Mouse (Mus musculus) layer of hippocampus, postnatal 14 days (tissue): ENCODE data around the gene Sgta. TPM values are rescaled to one million over a fixed set of nuclear protein-coding genes. Genes with fewer than 3 reads are reported as not detected.

Experiments used
- DNase-seq, 2 experiments: peaks; one replicate each; pipeline ENCODE4 v3.0.0; 2021 to 2022; ENCODE audit warnings: low spot score in 2 of 2, mixed read lengths in 1 of 2
- total RNA-seq, 2 experiments: library from RNA; stranded (reverse); gene quantifications; 2 replicates each; pipeline ENCODE4 v1.2.3; 2021

Gene Sgta
- total RNA-seq, 2 experiments from 2014 or later = 169 to 174 TPM

- DNase-seq = no peak
Measured at GRCm38 (mm10) chr10:81021547-81022110, 38.4 kb downstream of the Sgta start.

DNA sequence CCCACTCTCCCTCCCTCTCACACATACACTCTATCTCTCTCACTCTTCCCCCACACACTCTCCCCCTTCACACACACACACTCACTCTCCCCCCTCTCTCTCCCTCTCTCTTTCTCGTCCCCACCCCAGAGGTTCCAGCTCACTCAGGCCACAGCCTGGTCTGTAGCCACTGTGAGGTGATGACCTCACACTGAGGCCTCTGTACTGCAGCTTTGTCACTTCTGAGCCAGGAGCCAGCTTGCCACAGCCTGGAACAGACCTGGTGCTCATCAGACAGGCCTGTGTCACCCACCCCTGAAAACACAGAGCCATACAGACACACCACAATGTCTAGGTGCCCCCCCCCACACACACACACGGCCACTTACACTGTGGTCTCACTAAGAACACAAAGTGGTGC is 39.8 kb downstream of the Sgta start:
- DNase-seq = no peak

GRCm38 (mm10) chr10:81019687-81020086 is 40.3 kb downstream of the Sgta start:
- no peak for DNase-seq

DNA sequence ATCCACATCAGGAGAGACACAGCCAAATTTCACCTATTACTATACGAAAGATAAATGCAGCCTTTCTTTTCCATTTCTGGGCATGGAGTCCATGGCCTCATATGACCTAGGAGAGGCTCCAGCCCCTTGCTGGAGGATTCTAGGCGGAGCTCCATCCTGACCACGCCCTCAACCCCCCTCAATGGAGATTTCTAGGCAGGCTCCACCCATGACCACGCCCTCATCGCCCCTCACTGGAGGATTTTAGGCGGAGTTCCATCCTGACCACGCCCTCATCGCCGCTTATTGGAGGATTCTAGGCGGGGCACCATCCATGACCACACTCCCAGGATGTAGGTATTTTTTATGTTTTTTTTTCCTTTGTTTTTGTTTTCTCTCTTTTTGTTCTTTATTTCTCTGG is 41.7 kb downstream of the Sgta start:
- peak in 1 of 2 experiments; percentile 72 for DNase-seq

GRCm38 (mm10) chr10:81016645-81017044 is 43.3 kb downstream of the Sgta start:
- no peak for DNase-seq

DNA sequence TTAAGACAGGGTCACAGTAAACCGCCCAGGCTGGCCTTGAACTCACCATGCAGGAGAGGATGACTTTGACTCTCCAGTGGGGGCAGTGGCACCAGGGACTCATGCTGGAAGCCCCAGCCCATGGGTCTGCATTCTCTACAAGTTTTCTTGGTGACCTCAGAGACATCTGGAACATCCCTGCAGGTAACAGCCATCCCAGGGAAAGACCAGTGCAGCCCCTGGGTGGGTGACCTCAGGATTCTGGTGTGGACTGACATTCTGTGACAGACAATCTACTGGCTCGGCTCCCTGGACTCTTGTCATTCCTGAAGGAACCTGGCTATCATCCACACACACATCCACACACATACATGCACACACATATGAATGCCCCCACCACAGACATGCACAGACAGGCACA is 44.3 kb downstream of the Sgta start:
- no peak for DNase-seq

DNA sequence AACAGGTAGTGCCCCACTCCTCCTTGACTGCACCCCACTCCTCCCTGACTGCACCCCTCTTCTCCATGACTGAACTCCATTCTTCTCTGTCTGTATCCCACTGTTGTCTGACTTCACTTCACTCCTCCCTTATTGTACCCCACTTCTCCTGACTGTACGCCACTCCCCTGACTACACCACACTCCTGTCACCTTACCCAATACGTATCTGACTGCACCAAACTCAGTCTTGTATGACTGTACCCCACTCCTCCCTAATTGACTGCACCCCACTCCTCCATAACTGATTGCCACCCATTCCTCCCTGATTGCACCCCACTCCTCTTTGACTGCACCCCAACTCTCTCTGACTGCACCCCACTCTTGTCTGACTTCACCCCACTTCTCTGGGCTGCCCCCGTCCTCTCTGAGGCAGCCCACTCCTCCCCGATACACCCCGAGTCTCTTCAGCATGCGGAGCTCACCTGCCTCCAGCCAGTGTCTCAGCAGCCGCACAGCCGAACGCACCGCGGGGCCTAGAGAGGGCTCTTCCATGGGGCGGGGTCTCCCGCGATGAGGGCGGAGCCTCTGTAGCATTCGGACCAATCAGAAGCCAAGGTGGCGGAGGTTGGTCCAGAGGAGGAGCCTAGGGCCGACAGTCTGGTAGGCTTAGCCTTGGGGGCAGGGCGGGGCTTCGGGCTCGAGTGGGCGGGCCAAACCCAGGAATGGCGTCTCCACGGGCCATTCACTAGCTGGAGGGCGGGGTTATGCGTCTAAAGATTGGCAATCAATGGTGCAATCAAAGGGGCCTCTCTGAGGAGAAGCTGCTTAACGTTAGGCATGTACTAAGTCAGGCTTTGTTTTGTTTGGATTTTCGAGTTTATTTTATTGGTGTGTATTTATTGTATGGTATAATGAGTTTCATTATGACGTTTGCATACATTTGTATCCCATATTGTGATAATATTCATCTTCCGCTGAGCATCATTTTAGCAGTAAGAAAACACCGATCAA is 45.3 kb downstream of the Sgta start, which contains the start of gene Gng7:
TSS of gene Gng7 (minus strand) at position 553 of the 992 bp plus-strand sequence.
- peak; percentile 97 to 99 for DNase-seq

- DNase-seq = no peak
Measured at GRCm38 (mm10) chr10:81010851-81011250, 49.1 kb downstream of the Sgta start.

- DNase-seq = no peak
Measured at GRCm38 (mm10) chr10:81007240-81007639, 52.7 kb downstream of the Sgta start.

DNA sequence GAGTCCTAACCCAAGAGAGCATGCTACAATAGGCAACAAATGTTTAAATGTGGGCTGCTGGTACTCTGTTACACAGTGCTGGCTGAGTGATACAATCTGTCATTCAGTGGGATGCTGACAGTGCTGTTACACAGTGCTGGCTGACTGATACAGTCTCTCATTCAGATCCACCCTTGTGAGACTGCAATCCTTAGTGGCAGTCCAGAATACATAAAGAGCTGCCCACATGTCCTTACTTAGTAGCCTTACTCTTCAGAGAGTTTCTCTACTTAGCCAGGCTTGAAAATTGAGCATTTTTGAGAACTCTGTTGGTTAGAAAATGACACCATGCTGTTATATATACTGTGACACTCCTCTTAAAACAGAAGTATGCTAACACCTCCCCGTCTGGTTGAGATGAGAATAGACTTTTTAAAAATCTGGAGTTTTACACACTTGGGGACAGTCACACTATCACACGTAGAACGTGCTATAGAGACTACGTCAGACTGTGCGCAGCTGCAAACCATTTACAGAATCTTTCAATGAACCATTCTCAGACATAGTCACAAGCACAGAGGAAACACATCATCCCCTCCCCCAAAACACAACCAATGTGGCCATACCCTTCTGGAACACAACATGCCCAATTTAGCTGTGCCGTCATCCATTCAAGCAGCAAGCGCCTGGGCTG is 53.8 kb downstream of the Sgta start:
- DNase-seq = no peak

DNA sequence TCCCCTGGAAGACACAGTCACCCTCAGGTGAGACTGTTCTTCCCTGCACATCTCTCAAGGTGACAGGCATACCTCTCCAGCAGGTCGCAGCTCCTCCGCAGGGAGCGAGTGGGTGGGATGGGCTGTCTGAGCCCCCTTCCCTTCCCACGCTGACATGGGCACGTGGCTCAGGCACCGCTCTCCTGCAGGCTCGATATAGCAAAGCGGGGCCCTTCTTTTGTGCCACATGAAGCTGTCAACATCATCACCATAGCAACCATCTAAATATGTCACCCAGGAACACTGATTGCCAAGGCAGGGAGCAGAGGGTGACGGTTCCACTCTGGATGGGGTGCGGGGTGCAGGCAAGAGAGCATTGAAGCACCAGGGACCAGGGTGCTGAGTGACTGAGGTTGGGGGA is 58.8 kb downstream of the Sgta start:
- DNase-seq = peak; percentile 60 to 79

GRCm38 (mm10) chr10:81000197-81001062 is 59.6 kb downstream of the Sgta start:
- DNase-seq = no peak

DNA sequence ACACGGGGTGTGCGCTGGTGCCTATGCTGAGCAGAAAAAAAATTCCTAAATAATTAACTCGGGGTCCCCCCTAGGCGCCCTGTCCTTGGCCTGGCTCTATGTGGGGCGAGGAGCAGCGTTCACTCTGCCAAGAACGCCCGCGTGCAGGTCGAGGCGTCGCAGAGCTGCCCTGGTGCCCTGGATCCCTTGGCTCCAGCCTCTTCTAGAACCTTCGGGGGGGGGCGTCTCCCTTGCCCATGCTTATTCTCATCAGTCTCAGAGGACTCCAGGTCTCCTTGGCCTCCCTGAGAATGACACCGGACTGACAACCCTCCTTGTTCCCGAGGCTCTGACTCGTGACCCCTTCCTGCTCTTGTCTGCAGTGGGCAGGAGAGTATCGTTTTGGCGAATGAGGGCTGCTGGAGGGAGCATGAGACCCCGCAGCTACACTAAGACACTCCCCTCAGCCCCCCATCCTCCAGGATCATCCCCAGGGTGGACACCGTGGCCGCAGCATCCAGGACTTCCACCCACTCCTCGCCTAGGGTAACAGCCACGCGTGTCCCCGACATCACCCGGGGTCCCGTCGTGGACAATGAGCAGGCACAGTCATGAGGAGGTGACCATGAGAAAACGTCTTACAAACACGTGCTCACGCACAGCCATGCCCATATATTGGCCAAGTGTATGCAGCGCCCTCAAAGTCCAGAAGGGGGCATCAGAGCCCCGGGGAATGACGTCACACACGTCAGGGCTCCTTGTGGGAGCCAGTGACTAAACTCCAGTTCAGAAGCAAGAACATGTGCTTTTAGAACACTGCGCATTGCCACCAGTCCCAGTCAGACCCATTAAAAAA is 60.4 kb downstream of the Sgta start:
- DNase-seq = peak; percentile 88 to 93

DNA sequence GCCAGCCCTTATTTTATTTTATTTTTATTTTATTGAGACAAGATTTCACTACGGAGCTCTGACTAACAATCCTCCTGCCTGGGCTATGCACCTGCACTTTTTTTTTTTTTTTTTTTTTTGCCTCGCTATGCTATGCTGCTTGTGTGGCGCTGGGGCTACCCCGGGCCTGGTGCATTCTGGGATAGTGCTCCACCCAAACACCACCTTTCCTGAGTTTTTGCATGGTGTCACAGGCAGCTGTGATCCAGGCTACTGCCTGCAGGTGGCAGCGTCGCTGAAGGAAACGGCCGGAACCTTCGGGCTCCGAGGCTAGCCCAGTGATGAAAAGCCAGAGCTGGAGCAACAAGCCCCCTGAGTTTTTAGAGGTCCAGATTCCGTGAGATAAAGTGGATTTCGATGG is 61.2 kb downstream of the Sgta start:
- peak in 1 of 2 experiments; percentile 60 for DNase-seq

GRCm38 (mm10) chr10:80998021-80998420 is 62.0 kb downstream of the Sgta start:
- DNase-seq = peak in 1 of 2 experiments; percentile 49

- DNase-seq = no peak
Measured at GRCm38 (mm10) chr10:80997332-80997731, 62.6 kb downstream of the Sgta start.

DNA sequence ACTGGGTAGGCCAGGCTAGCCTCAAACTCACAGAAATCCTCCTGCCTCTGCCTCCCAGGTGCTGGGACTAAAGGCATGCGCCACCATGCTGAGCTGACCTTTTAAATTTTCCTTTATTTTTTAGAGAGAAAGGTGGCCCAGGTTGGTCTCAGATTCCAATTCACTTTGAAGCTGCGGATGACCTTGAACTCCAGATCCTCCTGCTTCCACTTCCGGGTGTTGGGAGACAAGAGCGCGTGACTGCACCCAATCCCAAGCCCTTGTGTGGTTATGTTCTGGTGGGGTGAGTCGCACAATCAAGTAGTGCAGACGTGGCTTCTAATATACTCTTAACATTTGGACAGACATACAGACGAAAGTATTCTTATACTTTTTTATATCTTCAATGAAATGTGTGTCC is 63.5 kb downstream of the Sgta start:
- DNase-seq = no peak

- DNase-seq = peak; percentile 89
Measured at GRCm38 (mm10) chr10:80995091-80995632, 64.8 kb downstream of the Sgta start.

GRCm38 (mm10) chr10:80994621-80995020 is 65.4 kb downstream of the Sgta start:
- no peak for DNase-seq
